Mouse (Mus musculus): ENCODE data around the gene Zbtb9.

- TF ChIP-seq CTCF (IDR thresholded peaks at IDR 0.05; ENCODE audit: insufficient read depth, low read length) (no peak), POLR2A (IDR thresholded peaks at IDR 0.05; ENCODE audit: borderline replicate concordance, extremely low read depth, low read depth, low read length) (no peak)
Measured at GRCm38 (mm10) chr17:26995006-26995405, 22.0 kb downstream of the Zbtb9 start.
